Mouse (Mus musculus): ENCODE results near the gene Tamm41.

The Tamm41 gene

GRCm38 (mm10) chr6:114970386-114970785 lies 67.3 kb downstream of the Tamm41 start:
- DNase-seq: no peak

DNA sequence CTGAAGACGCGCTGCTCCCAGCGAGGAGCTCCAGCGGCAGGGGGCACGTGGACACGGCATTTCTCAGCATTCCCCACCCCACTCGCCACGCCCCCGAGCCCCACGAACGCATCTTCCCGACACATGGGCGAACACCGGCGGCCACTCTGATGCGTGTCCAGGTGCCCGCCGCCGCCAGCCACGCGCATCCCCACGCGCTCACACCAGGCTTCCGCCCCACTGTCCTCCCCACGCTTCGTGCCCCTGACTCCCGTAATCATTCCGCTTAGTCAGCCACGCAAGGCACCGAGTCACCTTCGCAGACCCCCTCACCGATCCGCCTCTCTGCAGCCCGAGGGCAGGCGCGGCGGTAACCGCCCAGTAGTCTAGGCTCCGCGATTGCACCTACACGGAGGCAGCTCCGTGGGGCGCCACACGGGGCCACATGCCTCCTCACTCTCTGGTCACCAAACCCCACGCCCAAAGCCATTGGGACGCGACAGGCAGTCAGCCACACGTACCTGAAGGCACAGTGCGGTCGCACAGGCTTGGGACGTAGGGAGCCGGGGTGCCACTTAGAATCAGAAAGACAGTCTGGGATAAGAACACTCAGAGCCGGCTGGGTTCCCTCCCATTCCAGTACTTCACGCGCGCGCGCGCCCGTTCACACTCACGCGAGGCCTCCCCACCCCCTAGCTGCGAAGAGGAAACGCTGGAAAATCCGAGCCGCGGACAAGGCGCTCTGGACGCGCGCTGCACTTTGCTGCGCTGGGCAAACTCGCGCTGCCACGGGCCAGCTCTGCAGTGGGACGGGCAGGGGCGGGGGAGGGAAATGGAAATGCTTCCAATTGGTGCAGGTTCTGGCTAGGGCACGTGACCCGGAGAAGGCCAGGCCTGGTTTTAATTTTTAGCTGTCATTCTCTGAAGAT lies 68.2 kb downstream of the Tamm41 start, which contains the start of gene Vgll4:
Vgll4 (minus strand) TSS at position 782 of the 908 bp plus-strand sequence.
- peak; percentile 84 for DNase-seq

GRCm38 (mm10) chr6:114968361-114969212 lies 69.1 kb downstream of the Tamm41 start:
- DNase-seq: peak; percentile 96

GRCm38 (mm10) chr6:114967623-114968022 lies 70.1 kb downstream of the Tamm41 start:
- DNase-seq: no peak

GRCm38 (mm10) chr6:114966396-114967154 lies 71.1 kb downstream of the Tamm41 start:
- DNase-seq: no peak

- DNase-seq: no peak
Measured at GRCm38 (mm10) chr6:114965802-114966201, 71.9 kb downstream of the Tamm41 start.

DNA sequence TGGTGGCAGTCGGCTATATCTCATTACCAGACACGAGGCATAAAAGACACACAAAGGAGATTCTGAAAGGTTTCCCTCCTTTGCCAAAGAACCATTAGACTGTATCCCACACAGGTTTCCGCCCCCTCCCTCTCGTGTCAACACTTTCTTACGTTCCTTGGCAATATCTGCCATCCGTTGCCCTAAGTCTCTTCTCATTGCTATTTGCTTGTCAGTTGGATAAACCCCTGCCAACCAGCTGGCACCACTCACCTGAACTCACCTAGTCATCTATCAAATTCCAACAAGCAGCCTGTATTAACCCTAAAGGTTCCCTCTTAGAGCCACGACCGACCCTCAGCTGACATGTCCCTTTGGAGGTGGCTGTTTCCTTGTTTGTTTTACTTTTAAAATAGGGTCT lies 72.3 kb downstream of the Tamm41 start:
- DNase-seq: no peak

GRCm38 (mm10) chr6:114964235-114964634 lies 73.4 kb downstream of the Tamm41 start:
- DNase-seq: no peak

GRCm38 (mm10) chr6:114963636-114964035 lies 74.0 kb downstream of the Tamm41 start:
- DNase-seq: no peak

- no peak for DNase-seq
Measured at GRCm38 (mm10) chr6:114961276-114962068, 76.2 kb downstream of the Tamm41 start.

DNA sequence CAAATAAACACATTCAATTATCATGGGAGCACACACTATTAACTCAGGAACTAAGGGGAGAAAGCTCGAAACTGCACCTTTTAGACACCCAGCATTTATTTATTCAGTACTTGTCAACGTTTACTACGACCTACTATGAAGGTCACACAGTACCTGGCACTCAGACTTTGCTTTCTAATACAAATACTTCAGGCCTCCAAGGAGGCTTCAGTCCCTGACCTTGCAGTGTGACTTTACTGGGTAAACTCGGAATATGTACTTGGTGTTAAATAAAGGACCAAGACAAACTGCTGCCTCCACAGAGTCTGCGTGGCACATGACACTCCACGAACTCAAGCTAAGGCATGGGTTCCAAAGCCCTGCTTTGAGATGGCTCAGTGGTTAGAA lies 78.7 kb downstream of the Tamm41 start:
- DNase-seq: no peak

GRCm38 (mm10) chr6:114958249-114959011 lies 79.2 kb downstream of the Tamm41 start:
- DNase-seq: no peak

GRCm38 (mm10) chr6:114957756-114958155 lies 79.9 kb downstream of the Tamm41 start:
- no peak for DNase-seq

GRCm38 (mm10) chr6:114954496-114954895 lies 83.2 kb downstream of the Tamm41 start:
- no peak for DNase-seq

Data from kidney, adult 18-20 months (tissue).